Mouse (Mus musculus): ENCODE measurements around the gene Inpp5a. TPM values are rescaled to one million over a fixed set of nuclear protein-coding genes. Genes with fewer than 3 reads are reported as not detected.

Inpp5a gene
- total RNA-seq, 2 experiments from 2014 or later: 77.2 to 95.0 TPM

DNA sequence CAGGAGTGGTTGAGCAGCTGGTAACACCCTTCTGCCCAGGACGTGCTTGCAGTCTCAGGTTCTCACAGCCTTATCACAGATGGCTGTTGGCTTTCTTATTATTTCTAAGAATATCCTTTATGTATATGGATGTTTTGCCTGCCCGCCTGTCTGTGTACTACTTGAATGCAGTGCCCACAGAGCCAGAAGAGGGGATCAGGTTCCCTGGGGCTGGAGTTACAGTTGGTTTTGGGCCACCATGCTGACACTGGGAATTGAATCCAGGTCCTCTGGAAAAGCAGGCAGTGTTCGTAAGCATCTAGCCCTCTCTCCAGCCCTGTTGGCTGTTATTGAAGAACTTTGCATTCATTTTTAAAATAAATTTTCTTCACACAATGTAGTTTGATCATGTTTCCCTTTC is 50.1 kb downstream of the Inpp5a start:
- no peak overlapping the region for H3K4me3 ChIP-seq
- no peak for TF ChIP-seq CTCF (IDR thresholded peaks at IDR 0.05)
- intact Hi-C loops (cut with DNase I): no loop called here
- H3K27ac ChIP-seq: peak overlapping the region; percentile 38
- peak; percentile 66 for DNase-seq

DNA sequence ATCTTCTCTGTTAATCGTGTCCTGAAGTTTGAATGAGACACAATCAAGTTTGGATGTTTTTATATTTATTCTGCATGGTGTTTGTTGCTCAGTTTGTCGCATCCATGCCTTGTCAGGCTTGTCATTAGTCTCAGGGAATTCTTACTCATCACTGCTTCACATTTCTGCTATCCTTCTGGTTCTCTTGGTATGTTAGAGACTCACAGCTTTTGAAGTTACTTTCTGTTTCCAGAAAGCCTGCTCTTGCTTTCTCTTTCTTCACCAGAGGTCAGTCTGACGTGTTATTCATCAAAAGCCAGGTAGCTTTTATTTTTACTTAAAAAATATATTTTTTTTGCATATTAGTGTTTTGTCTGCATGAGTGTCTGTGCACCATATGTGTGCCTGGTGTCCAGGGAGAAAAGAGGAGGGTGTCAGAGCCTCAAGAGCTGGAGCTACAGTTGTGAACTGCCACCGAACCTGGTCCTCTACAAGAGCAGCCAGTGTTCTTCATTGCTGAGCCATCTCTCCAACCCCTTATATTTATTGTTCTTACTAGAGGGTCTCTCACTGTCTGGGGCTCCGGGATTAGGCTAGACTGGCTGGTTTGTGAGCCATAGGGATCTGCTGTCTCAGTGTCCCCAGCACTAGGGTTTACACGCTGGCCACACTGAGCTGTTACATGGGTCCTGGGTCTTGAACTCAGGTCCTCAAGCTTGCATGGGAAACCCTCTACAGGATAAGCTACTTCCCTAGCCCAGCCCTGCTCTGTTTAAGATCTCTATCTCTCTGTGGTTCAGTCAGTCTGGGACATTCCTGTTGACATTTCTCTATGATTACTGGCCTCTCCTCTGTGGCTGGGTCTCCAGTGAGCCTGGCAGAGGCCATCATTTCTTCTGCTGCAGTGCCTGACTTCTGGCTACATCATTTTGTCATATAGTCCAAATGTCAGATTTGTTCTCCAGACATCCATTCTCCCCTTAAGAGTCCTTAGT is 51.3 kb downstream of the Inpp5a start:
- no peak overlapping the region for H3K4me3 ChIP-seq
- peak overlapping the region; percentile 53 for H3K27ac ChIP-seq
- no peak for TF ChIP-seq CTCF (IDR thresholded peaks at IDR 0.05)
- peak; percentile 10 for DNase-seq
- intact Hi-C loops (cut with DNase I): no loop called here

DNA sequence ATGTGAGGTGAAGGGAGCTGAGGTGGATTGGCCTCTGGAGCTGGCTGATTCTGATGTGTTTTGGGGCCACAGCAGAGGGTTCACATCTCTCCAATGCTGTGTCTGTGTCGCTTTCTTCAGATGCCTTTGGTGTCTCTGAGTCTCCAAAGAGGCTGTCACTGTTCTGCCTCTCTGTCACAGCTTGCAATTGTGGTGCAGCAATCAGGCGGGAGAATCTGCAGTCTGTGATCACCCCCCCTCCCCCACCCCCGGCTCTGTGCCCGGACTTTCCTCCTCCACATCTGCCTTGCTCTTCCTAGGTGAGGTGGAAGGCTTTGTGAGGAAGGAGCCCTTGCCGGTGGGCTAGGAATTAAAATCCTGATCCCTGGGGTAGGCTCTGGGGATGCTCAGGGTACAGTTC is 52.1 kb downstream of the Inpp5a start:
- peak; percentile 7 for DNase-seq
- intact Hi-C loops (cut with DNase I): no loop called here
- TF ChIP-seq CTCF (IDR thresholded peaks at IDR 0.05): no peak
- Histone ChIP-seq H3K4me3 (no peak overlapping the region), H3K27ac (no peak overlapping the region)

DNA sequence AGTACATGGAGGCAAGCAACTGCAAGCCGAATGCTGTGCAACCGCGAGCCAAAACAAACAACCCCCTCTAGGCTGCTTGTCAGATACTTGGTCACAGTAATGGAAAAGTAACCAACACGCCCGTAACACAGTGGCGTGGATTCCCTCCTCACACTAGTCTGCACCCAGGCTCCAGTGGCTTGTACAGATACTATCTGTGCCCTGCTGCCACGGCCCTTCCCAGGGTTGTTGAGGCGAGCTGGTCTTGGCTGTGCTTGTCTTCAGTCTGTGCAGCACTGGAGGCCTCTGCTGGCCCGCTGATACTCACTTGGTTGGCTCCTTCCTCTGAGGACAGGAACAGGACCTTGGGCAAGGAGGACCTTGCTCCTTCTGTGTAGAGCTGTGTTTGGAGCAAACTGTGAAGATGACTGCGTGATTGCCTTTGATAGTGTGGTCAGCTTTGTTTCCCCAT is 52.9 kb downstream of the Inpp5a start:
- Histone ChIP-seq H3K4me3 (no peak overlapping the region), H3K27ac (peak overlapping the region; percentile 20; the same call in 1 of the 2 replicates)
- peak; percentile 40 for DNase-seq
- peak; percentile 6; the same call in 1 of the 2 replicates for TF ChIP-seq CTCF (IDR thresholded peaks at IDR 0.05)
- intact Hi-C loops (cut with DNase I): no loop called here

DNA sequence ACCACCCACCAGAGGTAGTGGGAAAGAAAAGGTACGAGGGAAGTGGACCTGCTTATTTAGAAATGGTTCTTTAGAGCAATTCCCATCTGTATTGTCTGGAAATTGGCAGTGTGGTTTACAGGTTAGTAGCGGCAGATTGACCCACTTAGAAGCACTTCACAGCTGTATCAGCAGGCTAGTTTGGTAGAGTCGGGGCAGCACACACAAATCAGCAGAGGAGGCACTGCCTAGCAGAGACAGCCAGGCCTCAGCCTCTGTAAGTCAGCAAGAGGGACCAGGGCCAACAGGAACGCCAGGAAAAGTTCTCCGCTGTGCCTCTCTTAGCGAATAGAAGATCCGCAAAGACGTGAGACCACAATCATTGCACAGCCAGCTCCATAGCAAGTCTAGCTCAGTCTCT is 56.7 kb downstream of the Inpp5a start:
- Histone ChIP-seq H3K4me3 (no peak overlapping the region), H3K27ac (peak overlapping the region; percentile 17; the same call in 1 of the 2 replicates)
- peak; percentile 41 for DNase-seq
- intact Hi-C loops (cut with DNase I): no loop called here
- TF ChIP-seq CTCF (IDR thresholded peaks at IDR 0.05): no peak

DNA sequence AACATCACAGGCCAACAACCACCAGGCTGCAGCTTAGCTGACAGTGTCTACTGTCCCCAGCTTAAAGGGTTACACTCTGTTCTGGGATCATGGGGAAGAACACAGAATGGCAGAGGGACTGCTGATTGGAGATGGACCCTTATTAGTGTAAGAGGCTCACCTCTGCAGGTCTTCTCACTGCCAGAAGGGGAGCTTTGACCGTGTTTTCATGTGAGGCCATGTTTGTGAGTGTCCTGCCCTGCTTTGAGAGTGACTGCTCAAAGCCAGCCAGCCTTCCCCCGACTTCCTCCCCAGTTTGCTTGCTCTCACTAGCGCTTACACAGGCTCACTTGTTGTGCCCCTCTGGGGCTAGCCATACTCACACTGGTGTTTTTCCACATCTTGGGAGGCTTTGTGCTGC is 58.5 kb downstream of the Inpp5a start:
- H3K4me3 ChIP-seq: no peak overlapping the region
- no peak overlapping the region for H3K27ac ChIP-seq
- intact Hi-C loops (cut with DNase I): no loop called here
- no peak for DNase-seq
- no peak for TF ChIP-seq CTCF (IDR thresholded peaks at IDR 0.05)

DNA sequence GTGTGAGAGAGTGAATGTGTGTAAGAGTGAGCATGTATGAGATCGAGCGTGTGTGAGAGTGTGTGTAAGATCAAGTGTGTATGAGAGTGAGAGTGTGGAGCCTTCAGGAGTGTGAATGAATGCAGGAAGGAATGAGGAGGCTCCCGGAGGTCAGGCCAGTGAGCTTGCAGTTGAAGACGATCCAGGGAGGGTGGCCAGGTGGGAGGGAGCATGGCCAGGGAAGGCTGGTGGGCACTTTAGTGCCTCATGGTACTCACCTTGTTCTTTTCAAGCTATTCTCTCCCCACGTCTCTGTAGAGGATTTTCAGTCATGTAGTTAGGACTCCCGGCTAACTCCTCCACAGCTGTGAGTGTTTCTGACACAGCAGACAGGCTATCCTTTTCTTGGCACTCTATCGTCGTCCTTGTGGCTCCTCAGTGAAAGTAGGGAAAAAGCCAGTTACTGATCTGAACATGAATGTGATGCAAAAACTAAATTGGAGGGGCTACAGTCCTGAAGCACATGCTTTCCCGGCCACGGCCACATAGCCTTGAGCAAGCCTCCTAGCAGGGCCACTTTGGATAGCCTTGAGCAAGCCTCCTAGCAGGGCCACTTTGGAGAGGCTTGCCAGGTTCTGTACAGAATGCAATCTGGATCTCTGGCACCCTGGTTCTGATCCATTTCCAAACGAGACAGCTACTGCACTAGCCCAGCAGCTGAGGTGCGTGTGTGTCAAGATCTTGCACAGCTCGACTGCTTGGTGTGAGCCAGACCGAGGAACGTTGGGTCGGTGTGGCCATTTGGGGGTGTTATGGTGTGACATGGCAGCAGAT is 61.5 kb downstream of the Inpp5a start:
- TF ChIP-seq CTCF (IDR thresholded peaks at IDR 0.05): no peak
- intact Hi-C loops (cut with DNase I): no loop called here
- DNase-seq: no peak
- Histone ChIP-seq H3K4me3 (no peak overlapping the region), H3K27ac (no peak overlapping the region)

DNA sequence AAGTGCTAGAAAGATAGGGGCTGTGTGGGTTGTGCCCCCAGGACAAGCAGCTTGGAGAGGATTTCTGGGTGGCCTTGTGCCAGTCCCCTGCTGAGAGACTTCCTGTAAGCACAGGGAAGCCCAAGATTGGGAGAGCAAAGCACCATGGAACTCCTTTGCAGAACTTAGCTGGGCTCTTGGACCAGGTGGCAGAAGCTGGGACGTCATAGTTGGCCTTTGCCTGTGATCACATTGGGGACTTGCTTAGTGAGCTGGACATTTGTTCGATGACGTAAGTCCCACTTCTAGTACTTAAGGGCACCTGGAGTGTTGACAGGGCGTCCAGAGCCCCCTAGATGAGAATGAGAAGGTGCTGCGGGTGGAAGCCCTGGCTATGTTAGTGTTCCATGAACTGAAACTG is 62.8 kb downstream of the Inpp5a start:
- H3K27ac ChIP-seq: no peak overlapping the region
- no peak for TF ChIP-seq CTCF (IDR thresholded peaks at IDR 0.05)
- intact Hi-C loops (cut with DNase I): no loop called here
- no peak for DNase-seq
- H3K4me3 ChIP-seq: no peak overlapping the region

DNA sequence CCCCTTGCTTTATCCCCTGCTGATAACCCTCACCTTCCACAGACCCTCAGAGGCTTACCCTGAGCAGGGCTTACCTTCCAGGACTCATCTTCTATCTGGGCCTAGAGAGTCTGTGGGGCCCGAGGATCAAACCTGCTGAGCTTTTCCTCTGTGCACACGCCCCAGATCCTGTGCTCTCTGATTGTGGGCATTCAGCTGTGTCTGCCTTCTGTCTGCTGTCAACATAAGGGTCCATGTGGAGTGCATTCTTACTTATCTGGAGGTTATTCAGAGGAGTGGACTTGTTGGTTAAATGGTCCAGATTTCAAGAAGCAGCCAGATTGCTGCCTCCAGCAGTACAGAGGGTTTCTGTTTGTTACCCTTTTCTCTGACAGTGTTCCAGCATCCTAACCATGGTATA is 63.3 kb downstream of the Inpp5a start:
- no peak for DNase-seq
- intact Hi-C loops (cut with DNase I): no loop called here
- TF ChIP-seq CTCF (IDR thresholded peaks at IDR 0.05): no peak
- H3K4me3 ChIP-seq: no peak overlapping the region
- no peak overlapping the region for H3K27ac ChIP-seq

DNA sequence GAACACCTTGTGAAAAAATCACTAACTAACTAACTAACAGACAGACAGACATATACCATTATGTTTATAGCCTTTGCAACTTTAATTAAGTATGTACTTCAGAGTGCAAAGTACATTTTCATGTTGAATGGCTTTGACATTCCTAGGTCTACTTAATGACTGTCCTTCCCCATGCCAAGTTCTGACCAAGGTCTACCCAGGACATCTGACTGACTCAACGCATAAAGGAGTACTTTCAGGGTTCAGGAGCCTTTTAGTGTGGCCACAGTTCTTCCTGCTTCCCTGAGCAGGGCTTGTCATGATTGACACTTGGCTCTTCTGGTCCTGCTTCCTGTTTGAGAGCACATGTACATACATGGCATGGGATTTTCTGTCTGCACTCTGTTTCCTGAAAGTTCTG is 64.3 kb downstream of the Inpp5a start:
- no peak overlapping the region for H3K4me3 ChIP-seq
- TF ChIP-seq CTCF (IDR thresholded peaks at IDR 0.05): no peak
- H3K27ac ChIP-seq: no peak overlapping the region
- DNase-seq: no peak
- intact Hi-C loops (cut with DNase I): no loop called here

DNA sequence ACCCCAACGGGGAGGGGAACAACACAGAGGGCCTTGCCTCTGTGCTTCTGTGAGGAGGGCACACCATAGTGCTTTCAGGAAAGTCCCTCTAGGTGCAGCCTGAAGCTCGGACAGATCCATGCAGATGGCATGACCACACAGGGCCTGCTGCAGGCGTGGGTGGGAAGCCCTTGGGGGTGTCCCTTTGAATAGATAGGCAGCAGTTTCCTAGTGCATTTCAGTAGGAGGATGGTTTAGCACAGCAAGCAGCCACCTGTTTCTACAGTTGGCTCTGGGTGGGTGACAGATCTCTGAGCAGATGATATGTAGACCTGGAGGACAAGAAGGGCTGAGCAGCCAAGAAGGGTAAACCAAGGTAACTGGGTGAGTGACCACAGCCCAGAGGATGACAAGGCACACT is 65.4 kb downstream of the Inpp5a start:
- intact Hi-C loops (cut with DNase I): no loop called here
- TF ChIP-seq CTCF (IDR thresholded peaks at IDR 0.05): no peak

DNA sequence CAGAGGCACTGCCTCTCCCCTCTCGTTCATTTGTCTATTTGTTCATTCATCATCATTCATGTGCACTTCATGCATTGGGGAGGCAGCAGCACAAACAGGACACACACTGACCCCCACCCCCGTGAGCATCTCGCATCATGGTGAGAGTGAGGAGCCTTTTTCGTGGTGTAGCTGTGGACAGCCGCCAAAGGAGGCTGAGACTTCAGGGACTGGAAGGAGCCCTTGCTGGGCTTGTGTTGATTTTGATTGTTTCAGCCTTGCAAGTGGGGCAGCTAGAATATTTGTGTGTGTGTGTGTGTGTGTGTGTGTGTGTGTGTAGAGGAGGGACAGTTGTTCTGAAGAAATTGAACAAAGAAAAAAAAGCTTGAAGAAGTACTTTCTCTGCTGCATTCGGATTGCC is 67.8 kb downstream of the Inpp5a start:
- Histone ChIP-seq H3K27ac (no peak overlapping the region), H3K4me3 (no peak overlapping the region)
- intact Hi-C loops (cut with DNase I): no loop called here
- TF ChIP-seq CTCF (IDR thresholded peaks at IDR 0.05): no peak
- no peak for DNase-seq

More for the DNA sequence above, 65.4 kb downstream of the Inpp5a start:
- no peak overlapping the region for H3K4me3 ChIP-seq
- H3K27ac ChIP-seq: no peak overlapping the region
- DNase-seq: no peak

DNA sequence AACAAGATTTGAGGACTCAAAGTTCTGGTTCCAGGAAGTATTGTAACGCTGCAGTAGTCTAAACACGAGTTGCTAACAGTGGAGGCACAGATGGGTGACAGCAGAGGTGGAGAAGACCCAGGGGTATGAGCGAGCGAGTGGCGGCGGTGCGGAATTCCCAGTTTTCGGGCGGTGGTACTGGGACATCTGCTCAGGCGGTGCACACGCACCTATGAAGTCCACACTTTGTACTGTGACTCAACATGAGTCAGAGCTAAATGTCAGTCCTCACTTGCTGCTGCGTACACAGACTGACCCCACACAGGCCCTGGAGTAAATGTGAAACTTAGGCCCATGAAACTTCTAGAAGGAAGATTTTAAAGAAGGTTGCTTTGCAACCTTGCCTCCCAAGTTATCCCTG is 72.4 kb downstream of the Inpp5a start:
- Histone ChIP-seq H3K27ac (no peak overlapping the region), H3K4me3 (no peak overlapping the region)
- DNase-seq: no peak
- TF ChIP-seq CTCF (IDR thresholded peaks at IDR 0.05): no peak
- intact Hi-C loops (cut with DNase I): no loop called here
